Mouse (Mus musculus): ENCODE measurements around the gene Gas8. TPM values are rescaled to one million over a fixed set of nuclear protein-coding genes. Genes with fewer than 3 reads are reported as not detected.
"Not testable (repeated sequence)": the region's sequence is repeated elsewhere in the genome, so short reads cannot be mapped to it uniquely, and the experiment has no call there.

Gene Gas8
- polyA plus RNA-seq, 1 experiment from 2014 or later: 42.5 TPM

DNA sequence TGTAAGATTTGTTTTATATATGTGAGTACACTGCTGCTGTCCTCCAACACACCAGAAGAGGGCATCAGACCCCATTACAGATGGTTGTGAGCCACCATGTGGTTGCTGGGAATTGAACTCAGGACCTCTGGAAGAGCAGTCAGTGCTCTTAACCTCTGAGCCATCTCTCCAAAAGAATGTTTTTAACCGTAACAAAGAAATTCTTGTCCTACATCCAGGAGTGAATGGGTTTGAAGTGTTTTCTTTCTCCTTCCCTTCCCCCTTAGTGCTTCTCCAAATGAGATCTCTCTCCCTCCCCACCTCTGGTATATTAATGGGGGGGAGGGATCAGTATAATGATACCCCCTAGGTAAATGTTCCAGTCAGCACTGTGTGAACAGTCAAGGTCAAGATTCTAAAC, 1.4 kb downstream of the Gas8 start:
- WGBS: 96% methylated on average over 1 of the region's 1 CpGs
- H3K4me2 ChIP-seq; H3K27ac ChIP-seq; H3K27me3 ChIP-seq; H3K9me3 ChIP-seq; H3K9ac ChIP-seq; ATAC-seq (ENCODE audit: low FRiP score); H3K4me3 ChIP-seq: not testable (repeated sequence)
- H3K36me3 ChIP-seq: peaks cover 44% of the 10 kb centered on the region
- peaks cover 34% of the 10 kb centered on the region for H3K4me1 ChIP-seq (replicated peaks)

DNA sequence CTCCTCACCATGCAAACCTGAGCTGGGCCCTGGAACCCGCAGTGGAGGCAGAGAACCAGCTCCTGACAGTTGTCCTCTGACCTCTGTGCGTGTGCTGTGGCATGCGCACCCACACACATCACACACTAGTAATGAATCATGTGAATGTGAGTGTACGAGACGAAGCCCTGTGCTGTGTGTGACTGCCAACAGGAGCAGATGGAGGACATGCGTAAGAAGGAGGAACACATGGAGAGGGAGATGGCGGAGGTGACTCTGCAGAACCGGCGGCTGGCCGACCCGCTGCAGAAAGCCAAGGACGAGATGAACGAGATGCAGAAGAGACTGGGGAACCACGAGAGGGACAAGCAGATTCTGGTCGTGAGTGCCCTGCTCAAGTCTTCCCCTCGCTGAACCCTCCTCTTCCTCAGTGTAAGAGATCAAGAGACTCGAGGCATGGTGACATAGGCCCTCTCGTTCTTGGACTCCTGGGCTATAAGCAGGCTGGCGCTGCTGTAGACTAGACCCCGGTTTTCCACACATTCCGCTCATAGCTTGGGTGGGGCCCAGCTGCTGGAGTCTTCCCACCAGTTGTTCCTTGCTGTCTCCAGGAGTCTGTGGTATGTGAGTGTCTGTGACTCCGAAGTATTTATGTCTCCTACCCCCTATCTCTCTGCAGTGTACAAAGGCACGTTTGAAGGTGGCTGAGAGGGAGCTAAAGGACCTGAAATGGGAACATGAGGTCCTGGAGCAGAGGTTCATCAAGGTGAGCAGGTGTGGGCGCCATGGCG, 9.3 kb downstream of the Gas8 start:
- H3K4me2 ChIP-seq: no peak overlapping the region
- no peak overlapping the region for H3K9ac ChIP-seq
- no peaks in the 10 kb centered on the region for H3K9me3 ChIP-seq
- H3K4me1 ChIP-seq (replicated peaks): no peaks in the 10 kb centered on the region
- H3K27ac ChIP-seq: no peak overlapping the region
- H3K4me3 ChIP-seq: no peak overlapping the region
- ATAC-seq (ENCODE audit: low FRiP score): no peak
- H3K27me3 ChIP-seq: no peaks in the 10 kb centered on the region
- H3K36me3 ChIP-seq: peaks cover 100% of the 10 kb centered on the region
- WGBS: 92% methylated on average over 25 of the region's 25 CpGs

DNA sequence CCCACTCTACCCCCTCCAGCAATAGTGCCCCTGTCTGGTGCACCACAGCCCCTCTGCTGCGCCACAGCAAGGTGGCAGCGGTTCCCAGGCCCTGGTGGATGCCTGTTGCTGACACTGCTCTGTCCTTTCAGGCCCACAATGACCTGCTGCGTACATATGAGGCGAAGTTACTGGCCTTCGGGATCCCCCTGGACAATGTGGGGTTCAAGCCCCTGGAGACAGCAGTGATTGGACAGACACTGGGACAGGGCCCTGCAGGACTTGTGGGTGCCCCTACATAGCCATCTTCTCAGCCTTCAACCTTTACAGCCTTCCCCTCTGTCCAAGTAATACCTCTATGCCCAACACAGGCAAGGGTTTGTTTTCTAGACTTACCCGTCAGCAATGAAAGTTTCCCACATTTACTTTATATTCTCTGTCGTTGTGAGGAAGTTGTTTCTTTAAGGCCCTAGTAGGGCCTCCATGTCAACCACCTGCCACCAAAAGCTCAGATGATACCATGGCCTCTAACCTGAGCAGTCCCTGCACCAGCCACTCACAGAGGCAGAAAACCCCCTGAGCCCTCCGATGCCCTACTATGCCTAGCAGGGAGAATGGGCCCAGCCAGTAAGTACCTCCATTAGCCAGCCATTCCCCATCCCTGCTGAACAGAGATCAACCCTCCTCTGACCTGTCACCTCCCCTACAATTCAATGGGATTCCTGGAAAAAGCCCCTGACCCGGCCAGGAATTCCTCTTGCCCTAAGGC, 17.8 kb downstream of the Gas8 start:
- H3K4me3 ChIP-seq: no peak overlapping the region
- WGBS: 91% methylated on average over 9 of the region's 9 CpGs
- ATAC-seq (ENCODE audit: low FRiP score): no peak
- H3K27me3 ChIP-seq: peaks cover 23% of the 10 kb centered on the region
- no peaks in the 10 kb centered on the region for H3K9me3 ChIP-seq
- peaks cover 54% of the 10 kb centered on the region for H3K36me3 ChIP-seq
- no peaks in the 10 kb centered on the region for H3K4me1 ChIP-seq (replicated peaks)
- no peak overlapping the region for H3K4me2 ChIP-seq
- no peak overlapping the region for H3K9ac ChIP-seq
- H3K27ac ChIP-seq: no peak overlapping the region

- no peak for ATAC-seq (ENCODE audit: low FRiP score)
These were observed 18.4 kb downstream of the Gas8 start for GRCm38 (mm10) chr8:123536990-123537380.

GRCm38 (mm10) chr8:123537641-123538040, 19.0 kb downstream of the Gas8 start:
- peaks cover 23% of the 10 kb centered on the region for H3K27me3 ChIP-seq
- not testable (repeated sequence) for H3K4me2 ChIP-seq; H3K27ac ChIP-seq; H3K4me1 ChIP-seq (replicated peaks); H3K9ac ChIP-seq; ATAC-seq (ENCODE audit: low FRiP score); H3K9me3 ChIP-seq; H3K4me3 ChIP-seq
- peaks cover 42% of the 10 kb centered on the region for H3K36me3 ChIP-seq
- WGBS: 77% methylated on average over 8 of the region's 14 CpGs

More at GRCm38 (mm10) chr8:123536990-123537380, 18.4 kb downstream of the Gas8 start:
- WGBS: 24% methylated on average over 10 of the region's 10 CpGs
- Histone ChIP-seq H3K4me3 (no peak overlapping the region), H3K9ac (no peak overlapping the region), H3K9me3 (no peaks in the 10 kb centered on the region), H3K27me3 (peaks cover 23% of the 10 kb centered on the region), H3K4me1 (replicated peaks) (no peaks in the 10 kb centered on the region), H3K36me3 (peaks cover 48% of the 10 kb centered on the region), H3K4me2 (no peak overlapping the region), H3K27ac (no peak overlapping the region)

- not testable (repeated sequence) for H3K4me3 ChIP-seq; H3K9me3 ChIP-seq; H3K27me3 ChIP-seq; H3K4me2 ChIP-seq; H3K27ac ChIP-seq; H3K36me3 ChIP-seq; ATAC-seq (ENCODE audit: low FRiP score); H3K4me1 ChIP-seq (replicated peaks); H3K9ac ChIP-seq
- WGBS: no CpG with 5 or more reads among the region's 45 CpGs
These were observed 45.6 kb downstream of the Gas8 start for GRCm38 (mm10) chr8:123564221-123564620.

GRCm38 (mm10) chr8:123575386-123575785, 56.8 kb downstream of the Gas8 start:
- not testable (repeated sequence) for H3K4me2 ChIP-seq; H3K9ac ChIP-seq; H3K4me1 ChIP-seq (replicated peaks); H3K36me3 ChIP-seq; ATAC-seq (ENCODE audit: low FRiP score); H3K4me3 ChIP-seq; H3K9me3 ChIP-seq; H3K27me3 ChIP-seq; H3K27ac ChIP-seq
- no CpG with 5 or more reads among the region's 10 CpGs for whole genome bisulfite sequencing

Other genes starting within 250 kb of the Gas8 start
- 7.8 and 11.1 TPM in 2 replicates for gene Fanca, start 200.3 kb upstream of the Gas8 start, polyA plus RNA-seq (2015; fragmentation: Nextera tagmentation; extraction: Ambion mirVana)
- 39.1 and 39.6 TPM in 2 replicates for gene Spire2, start 186.1 kb upstream of the Gas8 start, polyA plus RNA-seq (2015; fragmentation: Nextera tagmentation; extraction: Ambion mirVana)
- gene Tcf25, start 145.1 kb upstream of the Gas8 start, polyA plus RNA-seq (2015; fragmentation: Nextera tagmentation; extraction: Ambion mirVana): 273 and 284 TPM in 2 replicates
- 0.17 TPM in 2 replicates for gene Mc1r, start 111.7 kb upstream of the Gas8 start, polyA plus RNA-seq (2015; fragmentation: Nextera tagmentation; extraction: Ambion mirVana)
- gene Tubb3, start 107.4 kb upstream of the Gas8 start, polyA plus RNA-seq (2015; fragmentation: Nextera tagmentation; extraction: Ambion mirVana): 1,817 and 1,895 TPM in 2 replicates
- 42.2 and 44.3 TPM in 2 replicates for gene Def8, start 95.3 kb upstream of the Gas8 start, polyA plus RNA-seq (2015; fragmentation: Nextera tagmentation; extraction: Ambion mirVana)
- 57.8 and 62.4 TPM in 2 replicates for gene Afg3l1, start 40.9 kb upstream of the Gas8 start, polyA plus RNA-seq (2015; fragmentation: Nextera tagmentation; extraction: Ambion mirVana)
- 85.6 and 93.6 TPM in 2 replicates for gene Dbndd1, start 3.4 kb upstream of the Gas8 start, polyA plus RNA-seq (2015; fragmentation: Nextera tagmentation; extraction: Ambion mirVana)
- 11.3 and 12.2 TPM in 2 replicates for gene Rhou, start 135.1 kb downstream of the Gas8 start, polyA plus RNA-seq (2015; fragmentation: Nextera tagmentation; extraction: Ambion mirVana)

Data from hindbrain, embryonic 13.5 days (tissue).